Mouse (Mus musculus) lung, adult 2 months (tissue): ENCODE data around the gene Lrrn4cl.

Experiments
- CTCF ChIP-seq: fragments of 200-500 bp; IDR thresholded peaks from 2 replicates; pipeline ENCODE4 v1.5.1; 2011; ENCODE audit warnings: mild to moderate bottlenecking, low read length, control low read depth; ENCODE audit not compliant: insufficient read depth
- POLR2A ChIP-seq: fragments of 200-500 bp; IDR thresholded peaks from 2 replicates; pipeline ENCODE4 v1.6.1; 2011; ENCODE audit warnings: low read depth, mild to moderate bottlenecking, control low read depth, low read length, borderline replicate concordance; ENCODE audit errors: extremely low read depth

DNA sequence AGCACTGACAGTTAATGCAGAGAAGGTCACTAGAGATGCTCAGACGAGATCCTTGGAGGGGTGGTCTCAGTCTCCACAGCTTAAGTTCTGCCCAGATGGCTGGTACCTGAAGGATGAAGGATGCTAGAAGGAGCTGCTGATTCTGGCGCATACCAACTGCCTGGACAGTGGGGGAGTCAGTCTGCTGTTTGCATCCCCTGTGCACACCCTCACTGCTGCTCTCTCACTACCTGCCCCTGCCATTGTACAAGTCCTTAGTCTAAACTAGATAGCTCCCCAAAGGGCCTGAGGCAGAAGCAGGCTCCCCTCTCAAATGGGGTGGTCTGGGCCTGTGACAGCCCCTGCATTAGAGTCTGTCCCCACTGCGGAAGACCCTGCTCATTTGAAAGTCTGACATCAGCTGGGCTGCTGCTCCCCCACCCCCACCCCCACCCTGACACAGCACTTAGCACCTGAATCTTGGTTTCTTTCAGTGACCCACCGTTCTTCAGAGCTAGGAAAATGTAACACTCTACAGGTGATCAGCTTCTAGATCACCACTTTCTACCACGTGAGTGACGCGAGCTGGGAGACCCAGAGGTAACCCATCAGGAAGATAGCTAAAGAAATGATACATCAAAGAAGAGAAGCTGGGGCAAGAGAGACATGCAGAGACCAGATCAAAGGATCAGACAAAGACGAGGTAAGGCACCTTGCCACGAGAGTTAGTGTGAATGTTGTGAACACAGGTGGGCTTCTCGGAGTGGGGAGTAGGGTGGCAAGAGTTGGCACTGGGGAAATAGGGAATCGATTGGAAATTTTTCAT, 11.3 kb upstream of the Lrrn4cl start, which contains the start of gene Gng3:
- TF ChIP-seq CTCF (no peak), POLR2A (no peak)
